Mouse (Mus musculus): ENCODE measurements around the gene Gm11037. TPM values are rescaled to one million over a fixed set of nuclear protein-coding genes. Genes with fewer than 3 reads are reported as not detected.

Gm11037 gene
- total RNA-seq, 2 experiments from 2014 or later = not detected

- no peak for DNase-seq
Measured at GRCm38 (mm10) chr2:131129836-131130235, 3.5 kb upstream of the Gm11037 start.

DNA sequence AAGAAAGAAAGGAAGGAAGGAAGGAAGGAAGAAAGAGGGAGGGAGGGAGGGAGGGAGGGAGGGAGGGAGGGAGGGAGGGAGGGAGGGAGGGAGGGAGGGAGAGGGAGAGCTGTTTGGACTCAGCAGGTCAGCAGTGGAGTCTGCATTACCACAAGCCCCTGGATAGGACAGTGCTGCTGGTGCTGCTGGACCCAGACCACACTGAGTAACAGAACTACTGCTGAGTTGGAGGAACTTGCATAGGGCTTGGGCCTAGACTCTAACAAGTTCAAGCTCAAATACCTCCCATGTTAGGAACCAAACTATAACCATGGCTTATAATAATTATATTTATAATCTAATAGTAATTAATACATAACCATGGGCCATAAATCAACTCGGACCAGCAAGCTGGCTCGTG, 2.4 kb upstream of the Gm11037 start:
- no peak for DNase-seq

DNA sequence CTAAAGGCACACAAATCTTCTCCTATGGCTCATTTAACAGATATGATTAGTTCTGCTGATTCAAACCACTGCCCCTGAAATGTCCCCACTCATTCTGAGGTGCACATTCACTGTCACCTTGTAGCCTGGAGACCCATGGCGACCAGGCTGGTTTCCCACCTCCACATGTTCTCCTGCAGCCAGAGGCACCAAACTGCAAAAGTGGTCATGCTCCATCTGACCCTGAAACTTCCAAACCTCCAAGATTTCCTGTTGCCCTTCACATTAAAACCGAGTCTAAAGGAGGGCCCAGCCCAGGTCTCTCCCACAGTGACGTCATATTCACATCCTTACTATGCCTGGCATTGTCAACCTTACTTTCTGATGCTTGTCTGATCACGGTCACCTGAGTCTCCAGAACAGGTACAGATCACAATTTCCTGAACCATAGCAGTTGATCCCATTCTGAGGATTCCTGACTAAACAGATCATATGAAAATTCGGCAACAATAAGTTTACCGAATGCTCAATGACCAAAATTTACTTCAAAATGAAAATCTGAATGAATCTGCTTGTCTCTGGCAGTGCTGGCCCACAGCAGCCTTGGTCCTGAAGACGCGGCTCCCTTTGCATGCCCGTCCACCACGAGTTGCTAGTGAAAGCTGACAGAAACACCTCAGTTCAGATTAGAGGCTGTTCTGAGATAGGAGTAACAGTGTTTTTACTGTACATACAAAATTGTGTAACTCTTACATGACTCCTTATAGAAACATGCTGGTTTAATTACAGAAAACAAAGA, 997 bp upstream of the Gm11037 start:
- no peak for DNase-seq

GRCm38 (mm10) chr2:131134381-131134780, 1.1 kb downstream of the Gm11037 start:
- no peak for DNase-seq

- DNase-seq = no peak
Measured at GRCm38 (mm10) chr2:131134826-131135400, 1.6 kb downstream of the Gm11037 start.

GRCm38 (mm10) chr2:131135521-131136139, 2.3 kb downstream of the Gm11037 start:
- DNase-seq = no peak

DNA sequence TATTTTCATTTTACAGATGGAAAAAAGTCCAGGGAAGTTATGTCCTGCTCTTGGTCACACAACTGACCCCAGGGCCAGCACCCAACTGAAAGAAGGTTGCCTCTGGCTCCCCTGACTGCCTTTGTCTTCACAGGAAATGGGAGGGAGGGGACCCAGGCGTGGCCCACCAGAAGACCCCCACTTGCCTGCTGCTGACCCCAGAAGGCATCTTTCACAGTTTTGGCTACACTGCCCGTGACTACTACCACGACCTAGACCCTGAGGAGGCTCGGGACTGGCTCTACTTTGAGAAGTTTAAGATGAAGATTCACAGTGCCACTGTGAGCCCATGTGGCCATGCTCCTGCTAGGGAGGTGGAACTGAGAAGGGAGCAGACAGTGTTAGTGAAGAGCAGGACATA, 5.0 kb downstream of the Gm11037 start:
- no peak for DNase-seq

GRCm38 (mm10) chr2:131138760-131139159, 5.5 kb downstream of the Gm11037 start:
- DNase-seq = no peak

DNA sequence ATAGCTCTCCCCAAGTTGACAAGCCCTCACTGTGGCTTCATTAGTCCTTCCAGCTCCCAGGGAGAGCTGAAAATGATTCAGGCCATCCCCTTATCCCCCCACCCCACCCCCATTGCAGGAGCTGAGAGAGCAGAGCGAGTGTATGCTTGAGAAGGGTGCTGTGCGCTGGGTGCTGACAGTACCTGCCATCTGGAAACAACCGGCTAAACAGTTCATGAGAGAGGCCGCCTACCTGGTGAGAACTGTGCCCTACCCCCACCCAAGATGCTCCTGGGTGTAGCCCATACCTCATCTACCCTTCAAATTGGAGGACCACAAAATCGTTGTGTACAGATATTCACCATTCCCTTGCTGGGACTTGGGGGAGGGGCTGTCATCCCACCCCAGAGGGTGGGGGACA, 6.0 kb downstream of the Gm11037 start:
- DNase-seq = no peak

DNA sequence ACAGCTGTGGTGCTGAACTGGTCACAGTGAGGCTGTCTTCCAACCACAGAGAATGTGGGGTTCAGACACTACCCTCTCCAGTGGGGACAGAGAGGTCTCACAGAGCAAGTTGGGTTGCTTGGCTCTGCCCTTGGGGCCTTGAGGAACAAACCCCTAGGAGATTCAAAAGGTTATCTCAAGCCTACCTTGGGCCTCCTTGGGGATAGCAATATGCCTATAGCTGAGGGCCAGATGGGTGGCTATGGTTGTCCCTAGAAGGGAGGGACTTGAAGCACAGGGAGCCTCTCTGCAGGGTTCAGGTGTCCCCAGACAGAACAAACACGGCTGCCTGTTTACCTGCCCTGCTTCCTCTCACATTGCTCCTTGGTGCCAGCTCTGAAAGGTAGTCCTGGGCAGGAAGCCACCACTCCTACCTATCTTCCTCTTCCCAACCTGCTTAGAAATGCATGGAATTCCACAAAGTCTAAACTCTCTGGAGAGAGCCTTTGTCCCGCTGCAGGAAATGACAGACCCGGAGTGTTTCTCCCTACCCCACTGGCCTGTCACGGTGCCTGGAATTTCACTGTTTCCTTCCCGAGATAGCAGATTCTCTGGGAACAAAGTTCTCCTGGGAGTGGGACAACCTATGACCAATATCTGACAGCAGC, 6.7 kb downstream of the Gm11037 start:
- DNase-seq = no peak

DNA sequence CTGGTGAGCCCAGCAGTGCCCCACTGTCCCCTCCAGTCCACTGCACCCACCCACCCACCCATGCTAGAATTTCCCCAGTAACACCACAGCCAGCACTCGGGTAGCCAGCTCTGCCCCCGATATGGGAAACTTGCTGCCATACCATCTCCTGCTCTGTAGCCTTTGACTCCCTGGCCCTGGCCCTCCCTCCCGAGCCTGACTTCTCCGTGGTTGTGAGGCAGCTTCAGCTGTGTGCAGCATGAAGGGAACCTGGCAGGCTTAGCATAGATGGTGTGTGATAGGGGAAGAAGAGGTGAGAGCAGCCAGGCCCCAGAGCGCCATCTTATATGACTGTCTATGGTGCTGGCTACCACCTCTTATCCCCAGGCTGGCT, 7.2 kb downstream of the Gm11037 start:
- no peak for DNase-seq

DNA sequence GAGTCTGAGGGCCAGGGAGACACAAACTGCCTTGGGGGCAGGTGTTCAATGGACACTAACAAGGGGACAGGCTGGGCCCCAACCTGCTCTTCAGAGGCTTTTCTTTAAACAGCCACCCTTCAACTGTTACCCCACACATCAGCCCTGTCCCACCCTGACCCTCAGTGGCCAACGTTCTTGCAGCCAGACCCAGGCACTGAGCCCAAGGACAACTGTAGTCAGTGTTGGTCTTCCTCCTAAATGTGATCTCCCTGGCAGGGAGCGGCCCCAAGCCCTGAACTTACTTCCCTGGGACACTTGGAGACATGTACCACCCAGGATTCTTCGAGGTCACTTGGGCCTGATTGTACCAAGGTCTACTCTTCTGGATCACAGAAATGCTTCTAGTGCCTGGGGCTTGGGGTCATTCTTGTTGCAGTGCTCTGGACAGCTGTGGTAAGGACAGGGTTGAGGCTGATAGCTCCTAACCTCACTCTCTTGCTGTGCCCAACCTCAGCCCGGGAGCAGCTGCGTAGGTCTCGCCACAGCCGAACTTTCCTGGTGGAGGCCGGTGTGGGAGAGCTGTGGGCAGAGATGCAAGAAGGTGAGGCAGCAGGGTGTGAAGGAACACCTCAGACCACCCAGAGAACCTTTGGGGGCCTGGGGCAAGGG, 8.2 kb downstream of the Gm11037 start:
- no peak for DNase-seq

- DNase-seq = peak; percentile 32 to 46
Measured at GRCm38 (mm10) chr2:131142592-131142991, 9.3 kb downstream of the Gm11037 start.

DNA sequence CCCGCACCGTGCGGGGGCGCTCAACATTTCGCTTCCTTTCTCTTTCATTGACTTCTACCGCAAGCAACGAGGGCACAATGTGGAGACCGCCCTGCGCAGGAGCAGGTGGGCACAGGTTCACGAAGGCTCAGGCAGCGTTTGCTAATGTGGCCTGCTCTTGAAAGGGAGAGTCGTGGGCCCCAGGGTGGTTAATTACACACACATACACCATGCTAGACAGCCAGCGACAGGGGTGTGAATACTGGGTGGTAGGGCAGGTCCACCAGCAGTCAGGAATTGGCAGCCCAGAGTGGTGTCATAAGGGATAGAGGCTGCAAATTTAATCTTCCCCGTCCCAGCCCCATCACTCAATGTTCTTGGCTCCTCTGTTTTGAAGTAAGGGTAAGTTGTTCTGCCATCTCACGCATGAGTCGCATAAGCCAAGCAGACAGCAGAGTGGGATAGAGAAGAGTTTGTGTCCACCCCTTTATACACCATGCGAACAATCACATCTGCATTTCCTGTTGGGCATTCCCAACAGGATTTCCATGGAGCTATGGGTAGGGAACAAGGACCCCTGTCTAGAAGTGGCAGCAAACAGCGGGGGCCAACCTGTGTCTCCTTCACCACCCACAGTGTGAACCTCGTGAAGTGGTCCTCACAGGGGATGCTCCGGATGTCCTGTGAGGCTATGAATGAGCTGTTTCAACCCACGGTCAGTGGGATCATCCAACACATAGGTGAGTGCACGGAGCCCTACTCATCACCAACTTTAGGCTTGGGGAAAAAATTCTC, 9.9 kb downstream of the Gm11037 start:
- no peak for DNase-seq

- DNase-seq = no peak
Measured at GRCm38 (mm10) chr2:131145121-131145520, 11.8 kb downstream of the Gm11037 start.

GRCm38 (mm10) chr2:131145536-131145935, 12.2 kb downstream of the Gm11037 start:
- no peak for DNase-seq

DNA sequence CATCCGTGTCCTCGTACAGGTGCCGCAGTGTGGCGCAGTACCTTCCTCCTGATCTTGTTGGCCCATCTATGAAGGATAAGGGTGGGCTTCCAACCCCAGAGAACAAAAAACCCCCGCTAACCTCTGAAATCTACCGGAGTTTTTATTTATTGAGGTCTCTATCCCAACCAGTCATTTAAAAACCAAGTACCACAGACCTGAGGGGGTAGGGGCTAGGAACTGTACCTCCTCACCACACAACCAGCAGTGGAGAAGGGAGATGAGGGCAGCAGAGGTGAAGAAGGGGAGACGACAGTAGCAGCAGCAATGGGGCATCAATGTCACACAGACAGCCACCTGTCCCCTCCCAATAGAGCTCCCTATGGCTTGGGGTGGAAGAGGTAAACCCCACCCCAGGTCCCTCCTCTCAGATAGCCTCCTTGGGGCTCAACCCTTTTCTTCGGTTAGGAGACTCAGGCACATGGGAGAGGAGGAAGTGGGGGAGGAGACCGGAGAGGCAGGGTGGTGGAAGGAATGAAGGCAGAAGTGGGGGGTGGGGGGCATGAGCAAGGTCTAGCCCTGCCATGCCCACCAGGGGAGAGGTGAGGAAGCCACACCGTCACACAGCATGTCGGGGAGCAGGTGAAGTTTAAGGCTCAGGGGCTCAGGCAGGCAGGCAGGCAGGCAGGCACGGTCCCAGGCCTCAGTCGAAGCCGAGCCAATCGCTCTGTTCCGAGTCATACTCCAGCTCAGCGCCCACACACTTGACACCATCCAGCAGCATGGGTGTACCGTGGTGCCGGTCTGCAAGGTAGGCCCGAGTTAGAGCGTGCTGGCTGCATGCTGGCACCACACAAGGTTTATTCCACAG, 13.1 kb downstream of the Gm11037 start:
- DNase-seq = no peak

GRCm38 (mm10) chr2:131147043-131147365, 13.7 kb downstream of the Gm11037 start:
- no peak for DNase-seq

DNA sequence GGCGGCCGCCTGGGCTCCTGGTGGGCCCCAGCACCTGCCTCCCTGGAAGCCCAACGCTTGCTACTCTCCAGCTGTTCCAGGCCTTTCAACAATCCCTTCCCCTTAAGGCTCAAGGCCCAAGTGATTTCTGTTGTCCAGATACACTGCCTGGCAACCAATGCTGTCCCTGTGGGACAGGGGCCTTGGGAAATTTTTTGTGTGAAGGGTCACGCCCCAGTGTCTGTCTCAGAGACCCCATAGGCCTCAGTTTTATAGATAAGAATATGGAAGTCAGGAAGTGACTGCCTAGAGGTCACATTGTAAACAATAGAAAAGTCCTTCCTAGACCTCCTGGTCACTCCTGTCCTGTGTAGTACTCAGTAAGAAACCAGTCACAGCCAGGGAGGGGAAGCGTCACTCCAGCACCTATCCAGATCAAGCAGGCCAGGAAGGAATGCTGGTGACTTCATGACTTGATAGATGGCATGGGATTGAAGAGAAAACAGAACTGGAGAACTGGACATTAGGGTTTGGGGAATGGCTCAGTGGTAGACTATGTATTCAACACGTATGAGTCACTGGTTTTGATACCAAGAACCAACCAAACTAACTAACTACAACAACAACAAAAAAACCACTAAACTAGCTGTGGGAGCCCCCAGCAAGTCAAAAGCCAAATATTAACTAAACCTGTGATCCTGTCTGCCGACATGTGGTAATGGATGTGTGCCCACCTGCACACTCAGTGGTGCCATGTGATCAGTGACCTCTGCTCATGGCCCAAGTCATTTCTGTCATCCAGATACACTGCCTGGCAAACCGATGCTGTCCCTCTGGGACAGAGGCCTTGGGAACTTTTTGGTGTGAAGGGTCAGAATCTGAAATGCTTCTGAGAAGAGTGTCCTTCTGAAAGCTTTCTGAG, 15.3 kb downstream of the Gm11037 start:
- no peak for DNase-seq

- no peak for DNase-seq
Measured at GRCm38 (mm10) chr2:131149254-131149578, 15.9 kb downstream of the Gm11037 start.

Data from layer of hippocampus, postnatal 36 days (tissue).